Mouse (Mus musculus) kidney, postnatal 25 days (tissue): ENCODE results near the gene Grip1.

Experiments
- DNase-seq, 2 experiments: peaks; one replicate each; pipeline ENCODE4 v3.0.0; 2021; ENCODE audit warnings: mixed read lengths in 2 of 2

Gene Grip1

DNA sequence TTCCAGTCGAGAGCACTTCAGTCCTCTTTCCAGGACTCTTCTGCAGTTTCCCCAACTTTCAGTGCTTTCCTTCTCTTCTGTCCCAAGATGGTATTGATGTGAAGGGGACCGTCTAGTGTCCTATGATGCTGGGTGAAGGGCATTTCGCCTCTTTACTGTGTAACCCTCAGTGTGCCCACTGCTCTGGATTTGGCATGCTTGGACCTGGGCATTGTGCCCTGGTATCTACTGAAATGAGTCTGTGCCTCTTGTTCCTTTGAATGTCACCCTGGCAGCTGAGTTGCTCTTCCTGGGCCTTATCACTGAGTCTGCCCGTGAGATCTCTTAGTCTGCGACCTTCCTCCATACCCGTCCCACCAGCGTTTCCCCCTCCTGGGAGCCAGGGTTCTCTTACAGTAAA lies 9.7 kb downstream of the Grip1 start:
- no peak for DNase-seq

DNA sequence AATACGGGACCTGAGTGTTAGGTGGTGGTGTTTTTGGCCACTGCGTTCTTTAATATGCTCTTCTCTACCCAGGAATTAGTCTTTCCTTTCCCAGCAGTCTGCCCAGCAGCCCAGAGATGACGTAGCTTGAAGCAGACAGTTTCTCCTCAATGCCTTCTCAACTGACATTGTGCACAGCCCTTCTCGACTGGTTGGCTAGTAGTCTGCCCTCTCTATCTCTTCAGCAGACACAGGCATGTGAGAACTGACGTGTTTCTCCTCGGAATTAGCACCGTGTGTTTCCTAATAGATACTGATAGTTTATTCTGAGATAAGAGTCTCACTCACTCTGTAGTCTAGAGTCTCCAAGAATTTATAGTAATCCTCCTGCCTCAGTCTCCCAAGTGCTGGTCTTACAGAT lies 10.2 kb downstream of the Grip1 start:
- DNase-seq: no peak

DNA sequence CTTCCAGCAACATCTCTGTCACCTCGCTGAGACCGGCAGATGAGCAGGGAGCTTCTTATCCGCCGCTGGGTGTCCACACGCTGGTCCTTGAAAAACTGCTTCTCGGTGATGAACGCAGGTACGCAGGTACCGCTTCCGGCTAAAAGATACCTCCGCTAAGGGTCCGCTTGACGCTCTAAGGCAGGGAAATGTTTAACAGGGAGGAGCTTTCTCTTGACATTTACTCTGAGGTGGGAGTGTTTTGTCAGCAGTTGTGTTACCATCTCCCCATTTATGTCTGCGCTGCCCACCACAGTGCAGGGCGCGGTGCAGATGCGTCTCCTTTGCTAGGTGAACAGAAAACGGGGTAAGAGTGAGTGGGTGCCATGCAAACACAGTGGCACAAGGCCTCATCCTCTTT lies 14.3 kb downstream of the Grip1 start:
- DNase-seq: no peak

DNA sequence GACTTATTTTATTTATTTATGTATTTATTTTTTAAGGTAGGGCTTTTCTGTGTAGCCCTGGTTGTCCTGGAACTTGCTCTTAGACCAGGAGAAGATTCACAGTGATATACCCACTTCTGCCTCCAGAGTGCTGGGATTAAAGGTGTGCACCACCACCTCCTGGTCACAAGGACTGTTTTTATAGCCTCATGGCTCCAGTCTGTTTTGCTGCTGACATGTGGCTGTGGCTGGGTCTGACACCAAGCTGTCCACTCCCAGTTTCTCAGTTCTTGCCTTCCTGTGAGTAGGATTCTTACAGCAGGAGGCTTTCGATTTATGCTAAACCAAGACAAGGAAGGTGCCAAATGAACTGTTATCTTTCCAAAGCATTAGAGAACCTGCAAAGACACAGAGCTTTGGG lies 16.5 kb downstream of the Grip1 start:
- DNase-seq: no peak

DNA sequence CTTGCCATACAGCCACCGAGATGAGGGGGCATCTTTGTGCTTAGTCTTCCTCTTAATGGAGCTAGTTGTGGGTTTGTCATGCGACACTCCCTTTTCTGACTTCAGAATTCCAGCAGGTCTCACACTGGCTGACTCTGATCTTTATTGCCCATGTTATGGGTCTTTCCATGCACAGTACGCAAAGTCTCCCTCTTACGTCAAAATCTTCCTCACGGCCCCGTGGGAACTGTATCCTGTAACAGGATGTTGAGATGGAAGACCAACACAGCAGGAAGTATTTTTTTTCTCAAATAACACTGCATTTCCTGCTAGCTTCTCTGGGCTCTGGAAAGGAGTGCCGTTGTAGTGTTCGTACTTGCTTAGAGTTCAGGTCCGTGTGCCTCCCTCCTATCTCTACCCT lies 21.5 kb downstream of the Grip1 start:
- DNase-seq: no peak

DNA sequence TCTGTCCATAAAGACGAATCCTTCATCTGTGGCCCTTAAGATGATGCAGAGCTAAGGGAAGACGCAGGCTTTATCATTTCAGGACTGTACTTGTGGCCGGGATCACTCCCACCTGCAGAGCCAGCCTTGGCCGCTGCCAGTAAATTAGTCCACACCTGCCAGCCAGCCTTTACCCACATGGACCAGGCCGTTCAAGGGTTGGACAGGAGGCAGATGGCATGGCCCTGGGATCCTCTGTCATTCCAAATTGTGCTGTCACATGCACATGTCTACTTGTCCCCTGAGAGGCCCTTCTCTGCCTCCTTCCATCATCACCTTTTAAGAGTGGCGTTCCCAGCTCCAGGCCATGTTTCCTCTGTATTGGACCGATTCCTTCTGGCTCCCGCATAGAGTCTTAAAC lies 24.0 kb downstream of the Grip1 start:
- DNase-seq: no peak

DNA sequence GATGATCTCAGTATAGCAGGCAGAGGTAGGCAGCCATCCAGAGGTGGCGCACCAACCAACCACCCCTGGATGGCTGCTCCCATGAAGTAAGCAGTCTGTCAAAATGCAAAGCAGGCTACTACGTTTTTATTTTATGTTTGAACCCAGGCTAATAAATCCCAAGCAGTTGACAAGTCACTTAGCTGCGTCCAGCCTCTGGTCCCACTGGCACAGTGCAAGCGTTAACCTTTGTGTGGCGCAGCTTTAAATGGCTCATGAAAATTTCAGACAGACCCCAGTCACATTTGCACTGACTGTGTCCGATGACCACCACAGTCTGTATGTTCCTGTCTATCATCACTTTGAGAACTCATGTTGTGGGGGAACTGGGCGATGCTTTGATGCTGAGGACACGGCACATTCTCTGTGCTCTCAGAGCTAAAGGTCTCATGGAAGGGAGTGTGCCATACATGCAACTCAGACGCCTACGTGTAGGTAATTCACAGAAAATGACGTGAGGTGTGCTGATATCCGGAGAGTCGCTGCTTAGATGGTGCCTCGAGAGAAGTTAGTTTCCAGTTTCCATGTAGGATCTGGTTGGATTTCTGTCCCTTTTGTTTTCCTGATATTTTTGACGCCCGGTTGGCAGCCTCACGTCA lies 29.6 kb downstream of the Grip1 start:
- no peak for DNase-seq

DNA sequence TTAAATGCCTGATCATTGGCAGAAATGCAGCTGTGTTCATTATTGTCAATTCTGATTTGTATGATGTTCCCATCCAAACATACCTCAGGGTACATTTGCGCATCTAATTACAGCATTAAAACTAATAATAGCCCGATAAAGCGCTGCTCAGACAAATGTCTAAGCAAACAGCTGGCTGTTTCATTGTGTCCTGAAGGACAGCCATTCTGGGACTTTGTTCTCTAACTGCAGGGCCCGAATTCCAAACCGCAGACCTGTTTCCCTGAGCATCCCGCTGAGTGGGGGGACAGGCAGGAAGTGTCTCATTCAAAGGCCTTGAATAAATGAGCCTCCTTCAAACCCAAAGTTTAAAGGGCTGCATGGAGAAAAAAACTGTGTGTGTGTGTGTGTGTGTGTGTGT lies 30.1 kb downstream of the Grip1 start:
- DNase-seq: no peak

DNA sequence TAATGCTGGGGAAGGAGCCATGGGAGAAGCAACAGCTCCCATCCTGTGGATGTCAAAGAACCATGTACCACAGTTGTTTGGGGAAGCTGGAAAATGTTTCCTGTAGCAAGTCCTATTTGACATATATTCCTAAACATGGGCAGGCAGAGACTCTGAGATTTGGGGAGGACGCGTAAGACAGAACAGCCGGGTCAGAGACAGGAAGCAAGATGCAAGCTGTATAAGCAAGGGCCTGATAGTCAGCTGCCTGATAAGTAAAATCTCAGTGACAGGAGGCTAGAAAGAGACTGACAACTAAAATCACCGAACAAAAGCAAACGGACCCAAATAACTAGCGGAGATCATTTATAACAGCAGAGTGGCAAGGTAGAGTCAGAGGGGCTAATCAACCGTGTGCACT lies 33.3 kb downstream of the Grip1 start:
- no peak for DNase-seq

DNA sequence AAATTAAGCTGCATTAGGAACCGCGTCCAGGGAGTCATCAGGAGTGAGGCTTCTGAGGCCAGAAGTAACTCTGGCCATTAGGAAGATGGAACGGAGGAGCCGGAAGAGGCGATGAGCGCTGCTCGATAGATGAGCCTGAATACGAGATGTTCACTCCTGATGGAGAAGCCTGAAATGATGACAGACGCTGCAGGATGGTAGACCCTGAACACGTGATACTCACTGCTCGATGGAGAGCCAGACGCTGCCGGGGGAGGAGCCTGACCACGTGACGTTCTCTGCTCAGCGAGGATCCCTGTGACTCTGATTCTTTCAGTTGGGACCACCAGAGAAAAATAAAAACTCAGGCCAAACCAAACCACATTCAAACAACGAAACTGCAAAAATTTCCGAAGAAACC lies 37.2 kb downstream of the Grip1 start:
- no peak for DNase-seq

DNA sequence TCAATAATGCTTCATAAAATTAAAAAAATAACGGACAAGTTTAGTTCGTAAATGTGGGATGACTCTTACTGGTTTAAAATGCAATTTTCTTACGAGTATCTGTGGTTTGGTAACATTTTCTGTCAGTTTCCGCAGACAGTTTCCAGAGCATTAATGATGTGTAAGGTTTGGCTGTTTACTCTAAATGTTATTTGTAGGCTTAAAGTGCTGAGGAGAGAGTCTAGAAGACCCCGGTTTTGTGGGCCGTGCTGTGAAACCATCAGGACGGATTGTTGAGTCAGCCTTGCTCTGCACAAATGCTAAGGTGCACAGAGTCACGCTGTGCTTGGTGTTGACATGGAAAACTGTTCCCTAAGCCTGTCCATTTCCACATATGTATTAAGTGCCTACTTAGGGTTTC lies 41.7 kb downstream of the Grip1 start:
- no peak for DNase-seq

DNA sequence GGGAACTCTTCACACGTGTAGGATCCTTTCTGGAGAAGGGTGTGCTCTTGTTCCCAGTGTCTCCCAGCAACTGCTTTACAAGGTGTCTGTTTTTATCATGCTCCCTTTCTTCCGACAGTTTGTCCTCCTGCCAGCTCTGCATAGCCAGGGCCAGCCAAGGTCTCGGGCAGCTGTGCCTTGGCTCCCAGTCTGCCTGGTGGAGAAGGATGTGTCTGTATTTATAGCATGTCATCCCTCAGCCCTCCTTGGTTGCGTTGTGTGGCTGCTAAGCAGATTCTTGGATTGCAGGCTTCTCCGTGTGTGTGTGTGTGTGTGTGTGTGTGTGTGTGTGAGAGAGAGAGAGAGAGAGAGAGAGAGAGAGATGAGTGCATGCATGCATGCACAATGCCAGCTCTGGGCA lies 42.6 kb downstream of the Grip1 start:
- no peak for DNase-seq

DNA sequence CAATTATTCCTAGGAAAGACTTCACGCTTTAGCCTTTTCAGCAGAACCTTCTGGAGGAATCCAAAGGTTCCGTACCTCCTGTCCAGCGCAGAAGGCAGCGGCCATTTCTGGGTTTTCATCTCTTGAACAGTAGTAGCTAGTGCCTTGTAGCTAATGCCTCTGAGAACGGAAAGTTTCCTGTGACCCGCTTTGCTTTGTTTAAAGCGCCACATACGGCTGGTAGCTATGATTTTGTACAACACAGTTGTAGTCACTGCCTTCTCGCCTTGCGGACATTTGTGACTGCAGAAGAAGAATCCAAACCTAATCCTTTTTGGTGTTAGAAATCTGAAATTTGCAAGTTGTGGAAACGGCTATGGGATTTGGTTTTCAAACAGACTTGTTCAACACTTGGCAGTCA lies 68.1 kb downstream of the Grip1 start:
- no peak for DNase-seq

DNA sequence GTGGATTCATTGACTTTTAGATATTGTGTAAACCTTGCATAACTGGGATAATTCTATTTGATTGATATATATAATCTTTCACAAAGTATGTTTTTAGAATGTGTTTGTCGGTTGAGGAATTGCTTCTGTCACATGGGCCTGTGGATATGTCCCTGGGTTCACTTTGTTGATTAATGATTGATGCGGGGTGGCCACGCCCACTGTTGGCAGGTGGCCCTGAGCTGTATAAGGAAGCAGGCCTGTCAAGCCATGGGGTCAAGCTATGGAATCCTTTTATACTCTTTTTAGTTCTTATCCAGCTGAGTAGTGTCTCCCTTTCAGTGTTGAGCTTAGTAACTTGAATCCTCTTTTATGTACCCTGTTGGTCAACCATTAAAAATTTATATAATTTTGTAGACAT lies 72.1 kb downstream of the Grip1 start:
- peak in 1 of 2 experiments; percentile 15 for DNase-seq

DNA sequence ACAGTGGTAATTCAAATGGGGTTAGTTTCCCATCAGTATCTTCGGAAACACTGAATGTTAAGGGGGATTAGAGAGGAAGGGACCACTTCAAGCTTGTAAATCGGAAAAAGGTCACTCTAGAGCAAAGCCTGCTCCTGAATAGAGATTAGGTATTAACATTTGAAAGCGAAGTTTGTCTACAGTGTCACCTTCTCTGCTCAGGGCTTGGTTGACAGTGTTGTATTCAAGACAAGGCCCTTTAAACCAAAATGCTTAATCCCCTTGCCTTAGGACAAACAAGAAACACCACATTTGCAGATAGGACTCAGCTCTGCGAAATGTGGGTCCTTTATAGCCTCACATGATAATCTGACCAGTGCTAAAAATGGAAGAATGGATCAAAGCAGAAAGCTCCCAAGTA lies 81.2 kb downstream of the Grip1 start:
- no peak for DNase-seq

DNA sequence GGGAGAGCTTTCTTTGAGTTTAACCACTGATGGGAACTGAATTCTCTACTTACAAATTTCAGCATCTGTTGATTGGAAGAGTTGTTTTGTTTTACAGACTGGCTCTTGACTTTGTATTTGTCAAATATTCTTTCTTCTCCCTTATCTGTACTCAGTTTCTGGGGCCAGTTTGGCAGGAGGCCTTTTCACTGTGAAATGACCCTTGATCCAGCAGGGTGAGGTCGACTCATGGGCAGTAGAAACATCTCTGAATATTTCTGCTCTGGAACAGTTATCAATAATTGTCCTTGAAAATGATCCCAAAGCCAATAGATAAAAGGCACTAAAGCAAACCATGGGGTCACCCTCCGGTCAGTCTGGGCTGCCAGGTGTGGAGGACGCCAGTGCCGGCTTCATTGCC lies 88.0 kb downstream of the Grip1 start:
- no peak for DNase-seq

DNA sequence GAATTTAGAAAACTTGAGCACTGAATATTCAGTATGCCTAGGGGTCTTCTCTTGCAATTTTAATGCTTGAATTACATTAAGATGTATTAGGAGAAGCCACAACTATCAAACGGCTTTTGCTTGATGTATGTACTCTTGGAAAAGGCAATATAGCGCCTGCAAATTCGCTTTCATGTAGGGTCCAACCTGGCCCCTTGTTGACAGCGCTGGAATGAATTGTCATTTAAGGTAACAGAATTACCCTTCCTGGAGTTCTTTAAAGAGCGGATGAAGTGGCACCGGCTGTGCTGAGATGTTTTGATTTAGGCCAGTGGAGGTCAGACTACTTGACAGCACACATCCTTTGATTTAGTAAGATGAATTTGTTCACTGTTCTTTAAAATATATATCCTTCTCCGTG lies 90.1 kb downstream of the Grip1 start:
- no peak for DNase-seq

DNA sequence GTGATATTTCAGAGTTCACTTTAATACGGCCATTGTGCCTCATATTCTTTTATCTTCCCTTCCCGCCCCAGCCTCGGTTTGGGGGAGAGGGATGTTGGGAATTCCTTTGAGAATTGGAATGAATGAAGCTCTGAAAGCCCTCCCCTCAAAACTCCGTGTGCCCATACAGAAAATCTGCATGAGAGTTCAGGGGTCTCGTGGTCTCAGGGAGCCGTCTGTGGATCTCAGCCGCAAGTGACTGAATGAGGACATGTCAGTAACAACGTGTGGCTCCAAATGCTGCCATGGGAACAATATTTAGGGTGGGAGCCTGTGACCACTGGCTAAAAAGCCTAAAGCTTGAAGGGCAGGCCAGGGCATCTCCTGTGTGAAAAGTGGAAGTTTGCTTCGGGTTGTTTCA lies 91.1 kb downstream of the Grip1 start:
- DNase-seq: no peak

DNA sequence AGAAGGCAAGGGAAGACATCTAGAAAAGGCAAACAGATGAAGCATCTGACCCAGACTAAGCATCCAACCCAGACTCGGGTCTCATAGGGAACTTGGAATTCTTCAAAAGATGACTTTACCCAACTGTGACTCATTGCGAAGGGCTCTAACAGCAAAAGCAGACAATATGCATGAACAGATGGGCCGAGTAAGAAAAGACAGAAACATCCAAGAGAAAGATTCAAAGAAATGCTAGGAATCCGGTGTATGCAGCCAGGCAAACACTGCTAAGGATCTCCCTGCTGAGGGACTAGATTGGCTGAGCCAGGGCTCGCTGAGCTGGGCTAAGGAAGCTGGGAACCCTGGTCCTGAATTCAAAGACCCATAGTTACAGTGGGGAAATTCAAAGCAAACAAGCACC lies 94.2 kb downstream of the Grip1 start:
- DNase-seq: no peak

DNA sequence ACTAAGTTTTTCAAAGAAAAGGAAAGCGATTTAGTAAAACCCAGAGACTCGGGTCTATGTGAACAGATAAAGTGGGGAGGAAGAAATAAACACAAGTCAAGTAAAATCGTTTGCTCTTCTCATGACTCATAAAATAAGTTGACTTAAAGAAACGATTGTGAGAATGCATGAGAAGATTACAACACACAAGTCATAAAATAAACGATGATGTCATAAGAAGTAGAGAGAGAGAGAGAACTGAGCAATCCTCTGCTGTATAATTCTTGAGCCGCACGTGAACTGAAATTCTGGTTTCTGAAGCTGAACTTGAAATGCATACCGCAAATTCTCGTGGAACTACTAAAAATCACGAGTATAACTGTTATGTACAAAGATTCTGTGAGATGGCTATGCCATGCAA lies 95.1 kb downstream of the Grip1 start:
- DNase-seq: no peak

DNA sequence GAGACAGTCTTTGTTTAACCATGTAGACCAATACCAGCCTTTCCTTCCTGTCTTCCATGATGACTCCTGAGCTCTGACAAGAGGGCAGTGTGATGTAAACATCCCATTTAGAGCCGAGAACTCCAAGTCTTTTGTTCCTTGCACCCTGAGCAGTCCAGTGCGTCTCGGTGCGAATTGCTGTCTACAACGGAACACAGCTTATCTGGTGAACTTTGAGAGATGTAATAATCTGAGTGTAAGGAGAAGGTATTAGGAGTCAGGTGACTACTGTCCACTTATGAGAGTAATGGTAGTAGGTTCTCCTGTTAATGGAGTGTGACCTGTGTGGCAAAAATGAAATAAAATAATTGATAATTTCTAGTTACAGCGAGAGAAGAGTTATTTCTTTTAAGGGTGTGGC lies 97.0 kb downstream of the Grip1 start:
- DNase-seq: no peak

DNA sequence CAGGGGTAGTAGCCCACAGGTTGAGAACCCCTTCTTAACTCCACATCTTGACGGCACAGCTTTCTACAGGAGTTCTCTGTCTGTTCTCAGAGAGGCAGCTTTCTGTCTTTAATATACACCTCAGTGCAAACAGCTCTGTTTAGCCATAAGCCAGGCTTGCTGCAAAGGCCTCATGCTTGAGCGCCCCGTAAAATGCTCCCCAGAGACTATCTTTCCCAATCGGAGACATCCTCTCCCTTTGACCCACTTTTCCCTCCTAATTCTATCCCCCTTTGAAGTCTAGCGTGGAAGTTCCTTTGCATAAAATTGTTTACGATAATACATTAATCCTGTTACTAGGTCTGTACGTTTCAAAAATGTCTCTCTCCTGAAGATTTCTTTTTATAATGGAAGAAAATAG lies 102.7 kb downstream of the Grip1 start:
- DNase-seq: no peak

DNA sequence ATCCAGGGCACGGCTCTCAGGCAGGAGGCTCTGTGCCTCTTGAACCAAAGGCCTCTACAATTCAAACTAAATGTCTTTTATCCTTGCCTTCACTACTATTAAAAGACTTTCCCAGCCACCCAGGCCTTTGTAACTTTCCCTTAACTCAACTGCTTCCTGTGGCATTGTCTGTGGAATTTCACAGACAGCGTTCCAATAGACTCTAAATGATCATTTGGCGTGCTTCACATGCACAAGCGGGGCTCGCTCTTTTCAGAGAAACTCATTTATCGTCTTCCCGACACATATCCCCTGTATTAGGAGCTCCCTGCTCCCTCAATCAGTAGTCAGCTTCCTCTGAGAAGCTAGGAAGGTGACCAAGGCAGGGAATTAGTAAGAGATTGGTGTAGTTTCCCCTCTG lies 104.8 kb downstream of the Grip1 start:
- no peak for DNase-seq

DNA sequence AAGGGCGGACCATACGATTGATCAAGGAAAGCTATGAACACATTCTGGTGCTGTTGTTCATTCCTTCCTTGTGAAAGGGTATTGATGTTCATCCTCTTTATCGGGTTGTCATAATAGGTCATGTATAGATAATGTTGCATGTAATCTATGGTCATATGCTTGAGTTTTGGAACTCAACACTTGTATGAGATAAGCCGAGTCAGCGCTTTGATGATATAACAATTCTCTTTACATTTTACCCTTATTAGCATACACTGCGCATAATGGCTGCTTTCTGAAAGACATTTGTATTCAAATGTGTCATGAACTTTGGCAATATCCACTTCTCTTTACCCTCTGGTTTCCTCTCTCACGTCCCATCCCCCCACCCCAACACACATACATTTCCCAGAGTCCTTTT lies 111.2 kb downstream of the Grip1 start:
- no peak for DNase-seq

DNA sequence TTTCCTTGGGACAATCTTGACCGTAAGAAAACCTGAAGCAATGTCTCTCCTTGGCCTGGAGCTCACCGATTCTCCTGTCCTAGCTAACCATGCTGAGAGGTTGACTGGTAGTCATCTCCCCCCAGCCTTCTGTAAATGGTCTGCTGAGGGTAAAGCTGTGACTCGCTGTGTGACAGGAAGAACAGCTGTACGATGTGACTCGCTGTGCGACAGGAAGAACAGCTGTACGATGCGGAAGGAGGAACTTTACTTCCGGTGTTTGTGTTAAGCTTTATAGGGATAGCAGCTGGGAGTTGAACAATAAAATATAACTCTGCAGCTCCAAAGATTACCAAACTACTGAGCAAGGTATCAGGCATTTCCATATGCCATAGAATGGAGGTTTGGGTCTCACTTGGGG lies 119.5 kb downstream of the Grip1 start:
- DNase-seq: no peak

DNA sequence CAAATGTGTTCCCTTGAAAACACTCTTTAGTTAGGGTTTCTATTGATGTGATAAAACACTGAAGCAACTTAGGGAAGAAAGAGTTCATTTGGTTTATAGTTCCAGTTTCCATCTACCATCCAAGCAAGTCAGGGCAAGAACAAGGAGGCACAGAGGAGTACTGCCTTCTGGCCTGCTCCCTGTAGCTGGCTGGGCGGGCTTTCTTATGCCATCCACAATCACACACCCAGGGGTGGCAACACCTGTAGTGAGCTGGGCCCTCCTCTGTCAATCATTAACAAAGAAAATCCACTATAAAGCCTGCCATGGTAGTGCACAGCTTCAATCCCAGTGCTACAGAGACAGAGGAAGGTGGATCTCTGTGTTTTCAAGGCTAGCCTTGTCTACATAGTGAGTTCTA lies 122.2 kb downstream of the Grip1 start:
- no peak for DNase-seq
